Mouse (Mus musculus) T-helper 1 cell (primary cell): ENCODE measurements around the gene Pakap.

Experiments used
- in situ Hi-C: fragments of 300-600 bp; cut with MboI, MseI; formaldehyde crosslinking; loops from one replicate; pipeline ENCODE4 v1.15.1; 2025; ENCODE audit warnings: high pct_unique_total_duplicates

The Pakap gene

DNA sequence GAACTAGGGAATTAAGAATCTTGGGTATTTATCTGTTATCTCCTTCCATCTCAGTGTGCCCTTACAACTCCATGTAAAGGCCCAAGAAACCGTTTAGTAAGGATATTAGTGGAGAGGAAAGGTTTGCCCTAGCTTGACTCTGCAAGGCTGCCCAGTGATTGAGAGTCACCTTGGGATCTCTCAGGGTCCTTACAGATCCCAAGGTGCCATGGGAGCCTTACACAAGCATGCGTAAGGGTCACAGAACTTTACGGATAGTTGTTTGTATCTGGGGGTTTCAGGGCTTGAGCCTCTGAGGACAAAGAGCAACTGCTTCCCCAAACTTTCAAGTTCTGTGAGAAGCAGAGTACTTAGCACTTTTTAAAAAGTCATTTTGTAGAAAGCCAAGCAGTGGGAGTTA is 6.2 kb downstream of the Pakap start:
- in situ Hi-C loops: no loop called here

DNA sequence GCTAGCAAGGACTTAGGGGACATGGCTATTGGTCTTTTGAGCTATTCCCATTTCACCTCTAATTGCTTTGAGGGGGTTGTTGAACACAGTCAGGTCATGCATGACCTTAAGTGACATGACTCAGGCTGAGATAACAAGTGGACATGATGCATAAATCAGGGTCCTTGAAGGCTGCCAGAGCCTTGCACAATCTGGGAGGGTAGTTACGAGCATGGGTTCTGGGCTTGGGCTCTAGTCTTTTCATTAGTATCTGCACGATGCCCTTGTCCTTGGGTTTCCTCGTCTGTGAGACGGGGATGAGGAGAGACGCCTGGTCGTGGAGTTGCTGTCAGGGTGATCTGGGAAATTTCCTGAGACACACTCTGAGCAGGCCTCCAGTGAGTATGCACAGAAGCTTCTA is 6.7 kb downstream of the Pakap start:
- in situ Hi-C loops: no loop called here

GRCm38 (mm10) chr4:57575686-57576085 is 7.7 kb downstream of the Pakap start:
- in situ Hi-C loops: no loop called here

- in situ Hi-C loops: no loop called here
Observed at GRCm38 (mm10) chr4:57576095-57576494, 8.1 kb downstream of the Pakap start.

DNA sequence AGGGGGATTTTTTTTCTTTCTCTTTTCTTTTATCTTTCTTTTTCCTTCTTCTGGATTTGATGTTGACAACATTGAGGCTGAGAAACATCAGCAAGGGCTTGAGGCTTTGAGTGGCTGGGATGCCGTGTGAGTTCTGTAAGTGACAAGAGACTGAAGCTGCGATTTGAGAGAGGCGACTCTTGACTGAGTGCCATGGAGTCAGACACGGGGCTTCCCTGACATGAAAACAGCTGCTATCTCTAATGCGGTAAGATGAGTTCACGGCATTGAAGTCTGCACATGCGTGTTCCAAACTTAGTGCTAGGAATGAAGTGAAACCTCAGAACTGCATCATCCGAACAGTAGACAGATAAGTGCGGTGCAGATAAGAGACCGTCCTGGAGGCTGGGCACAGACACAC is 11.7 kb downstream of the Pakap start:
- in situ Hi-C loops: no loop called here

DNA sequence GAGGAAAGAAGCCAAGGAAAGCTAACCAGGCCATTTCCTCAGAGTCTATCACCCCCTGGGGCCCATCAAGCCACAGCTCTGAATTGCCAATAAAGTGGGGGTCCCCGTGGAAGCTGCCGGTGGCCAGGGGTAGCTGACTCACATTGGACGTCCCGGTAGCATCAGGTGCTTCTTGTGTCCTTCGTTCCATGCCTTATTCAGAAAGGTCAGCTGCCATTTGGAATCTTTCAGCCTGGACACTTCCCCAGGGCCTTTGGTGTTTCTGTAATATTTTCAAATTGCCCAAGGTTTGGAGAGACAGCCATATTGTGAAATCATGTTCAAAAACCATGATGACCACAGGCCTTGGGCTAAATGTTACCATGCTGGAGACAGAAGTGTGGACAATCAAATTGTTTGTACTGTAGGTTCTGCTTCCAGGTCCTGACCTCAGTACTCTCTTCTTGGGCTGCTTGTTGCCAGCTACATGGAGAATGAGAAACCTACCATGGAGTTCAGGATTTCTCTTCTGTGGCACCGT is 17.4 kb downstream of the Pakap start:
- in situ Hi-C loops: no loop called here

GRCm38 (mm10) chr4:57586933-57587658 is 19.1 kb downstream of the Pakap start:
- in situ Hi-C loops: no loop called here

GRCm38 (mm10) chr4:57588356-57588755 is 20.4 kb downstream of the Pakap start:
- in situ Hi-C loops: no loop called here

- in situ Hi-C loops: no loop called here
Observed at GRCm38 (mm10) chr4:57592751-57593150, 24.8 kb downstream of the Pakap start.

DNA sequence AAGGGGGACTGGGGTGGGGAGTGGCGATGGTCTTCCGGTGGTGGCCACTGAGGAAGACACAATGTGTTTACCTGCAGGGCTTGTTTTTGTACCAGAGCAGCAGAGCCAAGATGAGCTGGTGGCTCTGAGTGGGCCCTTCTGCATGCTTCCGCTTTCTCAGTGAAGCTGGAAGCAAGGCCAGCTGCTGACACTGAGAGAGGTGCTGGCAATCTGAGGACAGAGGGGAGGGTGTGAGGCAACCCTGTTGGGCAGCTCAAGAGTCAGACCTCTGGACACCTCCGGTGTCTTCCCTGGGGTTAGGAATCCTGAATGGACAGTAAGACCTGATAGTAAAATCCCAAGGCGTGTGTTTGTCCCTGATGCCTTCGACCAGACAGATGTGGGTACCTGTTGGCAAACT is 32.0 kb downstream of the Pakap start:
- in situ Hi-C loops: no loop called here

GRCm38 (mm10) chr4:57600685-57601457 is 32.9 kb downstream of the Pakap start:
- in situ Hi-C loops: no loop called here

GRCm38 (mm10) chr4:57601458-57601835 is 33.5 kb downstream of the Pakap start:
- in situ Hi-C loops: no loop called here

DNA sequence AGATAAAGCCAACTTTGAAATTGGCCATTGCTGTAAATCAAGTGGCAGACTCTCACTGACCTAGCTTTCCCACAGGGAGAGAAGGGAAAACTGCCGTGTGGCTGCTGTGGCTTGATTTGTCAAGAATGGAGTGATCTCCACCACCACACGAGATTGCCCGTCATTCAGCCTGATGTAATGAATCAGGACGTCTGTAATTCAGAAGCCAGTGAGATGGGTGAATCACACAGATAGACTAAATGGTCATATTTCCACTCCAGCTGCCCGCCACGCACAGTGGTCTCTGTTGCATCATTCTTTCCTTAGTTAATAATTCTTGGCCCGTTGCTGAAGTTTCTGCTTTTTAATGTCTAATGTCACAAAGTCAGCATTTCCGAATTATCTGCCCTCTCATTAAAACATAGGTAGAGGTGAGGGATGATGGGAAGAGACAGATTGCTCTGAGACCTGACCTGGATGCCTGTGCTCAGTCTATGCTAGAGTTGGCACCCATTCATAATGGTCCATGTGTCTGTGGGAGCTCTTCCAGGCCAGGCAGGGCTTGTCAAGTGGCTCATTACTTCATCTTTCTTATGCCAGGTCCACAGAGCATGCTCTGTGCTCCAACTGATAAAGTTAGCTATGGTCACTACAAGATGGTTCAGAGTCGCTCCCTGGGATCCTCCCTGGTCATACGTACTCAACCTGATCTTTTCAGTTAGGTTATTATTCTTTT is 34.1 kb downstream of the Pakap start:
- in situ Hi-C loops: no loop called here

GRCm38 (mm10) chr4:57606258-57606657 is 38.3 kb downstream of the Pakap start:
- in situ Hi-C loops: no loop called here

GRCm38 (mm10) chr4:57607247-57607942 is 39.4 kb downstream of the Pakap start:
- in situ Hi-C loops: no loop called here

- in situ Hi-C loops: no loop called here
Observed at GRCm38 (mm10) chr4:57611303-57612077, 43.5 kb downstream of the Pakap start.

GRCm38 (mm10) chr4:57612716-57613115 is 44.7 kb downstream of the Pakap start:
- in situ Hi-C loops: no loop called here

GRCm38 (mm10) chr4:57614686-57615085 is 46.7 kb downstream of the Pakap start:
- in situ Hi-C loops: no loop called here

GRCm38 (mm10) chr4:57618743-57619142 is 50.8 kb downstream of the Pakap start:
- in situ Hi-C loops: no loop called here

- in situ Hi-C loops: no loop called here
Observed at GRCm38 (mm10) chr4:57622816-57623215, 54.8 kb downstream of the Pakap start.

DNA sequence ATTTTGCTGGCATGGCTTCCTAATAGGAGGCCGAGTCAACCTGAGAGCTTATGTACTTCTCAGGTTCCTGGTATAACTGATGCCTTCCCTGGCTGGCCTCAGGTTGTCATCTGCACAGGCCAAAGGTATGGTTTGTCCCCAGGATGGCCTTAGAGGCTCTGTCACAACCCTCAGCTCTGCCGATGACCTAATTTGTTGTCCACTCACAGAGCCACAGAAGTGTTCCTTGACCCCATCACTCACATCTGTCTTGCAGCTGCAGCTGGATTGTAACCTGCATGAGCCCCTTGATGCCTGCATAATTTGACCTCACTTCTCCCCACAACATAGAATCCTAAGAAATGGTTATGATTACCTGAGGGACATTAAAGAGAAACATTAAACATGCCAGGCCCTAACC is 56.8 kb downstream of the Pakap start:
- in situ Hi-C loops: no loop called here
